ENCODE assay signal across 16 mouse cellular contexts in the genomic region with DNA sequence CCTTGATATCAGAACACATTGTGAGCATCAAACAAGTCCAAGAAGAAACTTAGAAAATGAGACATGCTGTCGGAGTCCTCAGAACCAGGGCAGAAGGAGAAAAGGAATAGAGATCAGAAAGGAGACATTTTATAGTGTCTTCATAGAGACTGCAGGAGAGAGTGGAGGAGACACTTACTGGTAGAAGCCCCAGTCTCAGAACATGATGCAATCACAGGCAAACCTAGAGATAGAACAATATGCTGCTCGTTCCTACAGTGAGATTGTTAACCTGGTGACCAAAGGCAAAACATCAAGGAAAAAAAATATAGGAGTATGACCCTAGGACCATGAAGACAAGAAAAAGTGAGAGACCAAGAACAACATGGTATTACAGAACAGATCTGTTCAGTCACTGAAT.
DNase-seq lines count a peak whose midpoint lies in the region; TF ChIP-seq lines count a peak whose summit lies in the region.
"Had no signal": no experiment of that assay in that cellular context is flagged by ENCODE, and none has a peak within 500 bp of the region (broad histone marks: within the 10 kb centered on the region; RNA-seq: fewer than 3 reads in every experiment).

No protein-coding gene starts in this region.

- H3K36me3 ChIP-seq in myocyte (ENCODE audit: control insufficient read depth, insufficient read depth) = no peaks in the 10 kb centered on the region
- H3K36me3 ChIP-seq: G1E had no signal

- no peak for DNase-seq in layer of hippocampus, adult 9-10 months (ENCODE audit: low spot score)
- DNase-seq: adrenal gland, adult 2 months; adrenal gland, adult 8-10 months; adrenal gland, postnatal 10 days; adrenal gland, postnatal 14 days; adrenal gland, postnatal 25 days; adrenal gland, postnatal 36 days; B cell, adult 2 months; cerebellum, adult 11 months; cerebellum, adult 11-12 months; cerebellum, adult 18-20 months; cerebellum, adult 2 months had no signal

- no peak overlapping the region for H3K4me2 ChIP-seq in myocyte (ENCODE audit: low read depth)

- no peak overlapping the region for H3K4me3 ChIP-seq in myocyte

- no peak for TF ChIP-seq POLR2A in myocyte (IDR thresholded peaks at IDR 0.05; ENCODE audit: insufficient read length, low read depth)

- H3K27me3 ChIP-seq in myocyte (ENCODE audit: control insufficient read depth, insufficient read depth, insufficient read length) = no peaks in the 10 kb centered on the region
- H3K27me3 ChIP-seq: CH12.LX, Patski had no signal

- H3K79me2 ChIP-seq in myocyte (ENCODE audit: control insufficient read depth, insufficient read depth) = no peaks in the 10 kb centered on the region

- H3ac ChIP-seq in myocyte (ENCODE audit: control insufficient read depth, insufficient read length) = no peak overlapping the region

TF ChIP-seq in myocyte, 11 proteins besides CTCF, POLR2A, EP300 and RAD21:
- no peak for TF ChIP-seq POLR2AphosphoS2 (IDR thresholded peaks at IDR 0.05; ENCODE audit: insufficient read length, low read depth)
- peak; percentile 93 for TF ChIP-seq CEBPB (IDR thresholded peaks at IDR 0.05; ENCODE audit: insufficient read depth, poor library complexity, severe bottlenecking)
- no peak for TF ChIP-seq TCF12 (IDR thresholded peaks at IDR 0.05; ENCODE audit: insufficient read depth, poor library complexity, severe bottlenecking)
- no peak for TF ChIP-seq TCF3 (IDR thresholded peaks at IDR 0.05; ENCODE audit: insufficient read length, low read depth)
- TF ChIP-seq MYOG (IDR thresholded peaks at IDR 0.05; ENCODE audit: control insufficient read depth in 1 of 3, insufficient read depth in 1 of 3, insufficient read length in 2 of 3, low read depth in 2 of 3) = no peak
- no peak for TF ChIP-seq MAX (IDR thresholded peaks at IDR 0.05; ENCODE audit: low read depth)
